Mouse (Mus musculus) thymus, postnatal 36 days (tissue): ENCODE data around the gene Mapk1.

Experiments
- DNase-seq, 2 experiments: peaks; one replicate each; pipeline ENCODE4 v3.0.0; 2022; ENCODE audit warnings: mixed read lengths in 2 of 2

Gene Mapk1

GRCm38 (mm10) chr16:17018071-17018470, 34.9 kb downstream of the Mapk1 start:
- no peak for DNase-seq

- DNase-seq, result no peak
Observed at GRCm38 (mm10) chr16:17024469-17025148, 41.4 kb downstream of the Mapk1 start.

GRCm38 (mm10) chr16:17029971-17030695, 47.0 kb downstream of the Mapk1 start:
- DNase-seq, result no peak

GRCm38 (mm10) chr16:17033754-17034153, 50.6 kb downstream of the Mapk1 start:
- DNase-seq, result no peak

GRCm38 (mm10) chr16:17040716-17041115, 57.5 kb downstream of the Mapk1 start:
- no peak for DNase-seq

GRCm38 (mm10) chr16:17041417-17041816, 58.2 kb downstream of the Mapk1 start:
- DNase-seq, result no peak

- DNase-seq, result no peak
Observed at GRCm38 (mm10) chr16:17044320-17044719, 61.1 kb downstream of the Mapk1 start.

GRCm38 (mm10) chr16:17045287-17045686, 62.1 kb downstream of the Mapk1 start:
- DNase-seq, result no peak

- DNase-seq, result no peak
Observed at GRCm38 (mm10) chr16:17049886-17050285, 66.7 kb downstream of the Mapk1 start.

GRCm38 (mm10) chr16:17052087-17052486, 68.9 kb downstream of the Mapk1 start:
- DNase-seq, result no peak

GRCm38 (mm10) chr16:17053903-17054302, 70.7 kb downstream of the Mapk1 start:
- no peak for DNase-seq

GRCm38 (mm10) chr16:17055584-17055983, 72.4 kb downstream of the Mapk1 start:
- DNase-seq, result no peak

- no peak for DNase-seq
Observed at GRCm38 (mm10) chr16:17062338-17062737, 79.2 kb downstream of the Mapk1 start.

GRCm38 (mm10) chr16:17067552-17067951, 84.4 kb downstream of the Mapk1 start:
- DNase-seq, result no peak

- DNase-seq, result peak; percentile 81 to 83
Observed at GRCm38 (mm10) chr16:17069511-17070443, 86.6 kb downstream of the Mapk1 start, which contains the start of gene Ypel1. TSS of gene Ypel1 (plus strand) at chr16:17069696.

GRCm38 (mm10) chr16:17070716-17071115, 87.5 kb downstream of the Mapk1 start:
- no peak for DNase-seq

- no peak for DNase-seq
Observed at GRCm38 (mm10) chr16:17073000-17073399, 89.8 kb downstream of the Mapk1 start.

- no peak for DNase-seq
Observed at GRCm38 (mm10) chr16:17076301-17076700, 93.1 kb downstream of the Mapk1 start.

GRCm38 (mm10) chr16:17076869-17077268, 93.7 kb downstream of the Mapk1 start:
- DNase-seq, result no peak

- no peak for DNase-seq
Observed at GRCm38 (mm10) chr16:17078101-17078500, 94.9 kb downstream of the Mapk1 start.

- no peak for DNase-seq
Observed at GRCm38 (mm10) chr16:17082121-17082792, 99.1 kb downstream of the Mapk1 start.

- no peak for DNase-seq
Observed at GRCm38 (mm10) chr16:17085636-17086035, 102.5 kb downstream of the Mapk1 start.

GRCm38 (mm10) chr16:17086241-17086640, 103.1 kb downstream of the Mapk1 start:
- DNase-seq, result no peak
